Mouse (Mus musculus): ENCODE measurements around the gene Polr1c. TPM values are rescaled to one million over a fixed set of nuclear protein-coding genes. Genes with fewer than 3 reads are reported as not detected.

The Polr1c gene
- 4.5 TPM for polyA plus RNA-seq (2014; fragmentation: Illumina TruSeq; extraction: RNeasy Lipid Tissue Mini Kit (QIAGEN cat#74804); ENCODE audit: low read depth, low replicate concordance)

GRCm38 (mm10) chr17:46247512-46248188 is at the start of gene Polr1c, which contains the start of gene Yipf3:
Gene Polr1c, minus strand, starts transcription at chr17:46248054.
Gene Yipf3, plus strand, starts transcription at chr17:46248080.

GRCm38 (mm10) chr17:46282483-46283123 is 34.7 kb upstream of the Polr1c start, which contains the start of gene Tjap1:
Gene Tjap1, minus strand, starts transcription at chr17:46283026.

GRCm38 (mm10) chr17:46253452-46254084 is 5.7 kb upstream of the Polr1c start, which contains the start of gene Lrrc73:
Gene Lrrc73, plus strand, starts transcription at chr17:46253531.

GRCm38 (mm10) chr17:46202421-46203071 is 45.3 kb downstream of the Polr1c start, which contains the start of the genes Polh and Xpo5:
Gene Polh, minus strand, starts transcription at chr17:46202645.
Gene Xpo5, plus strand, starts transcription at chr17:46202782.

Other genes with a start within 250 kb of the Polr1c start
- 57.9 TPM for gene Vegfa, start 215.7 kb downstream of the Polr1c start, polyA plus RNA-seq (2014; fragmentation: Illumina TruSeq; extraction: RNeasy Lipid Tissue Mini Kit (QIAGEN cat#74804); ENCODE audit: low read depth, low replicate concordance)
- 25.4 TPM for gene Mrps18a, start 137.1 kb downstream of the Polr1c start, polyA plus RNA-seq (2014; fragmentation: Illumina TruSeq; extraction: RNeasy Lipid Tissue Mini Kit (QIAGEN cat#74804); ENCODE audit: low read depth, low replicate concordance)
- 2.5 TPM for gene Rsph9, start 103.8 kb downstream of the Polr1c start, polyA plus RNA-seq (2014; fragmentation: Illumina TruSeq; extraction: RNeasy Lipid Tissue Mini Kit (QIAGEN cat#74804); ENCODE audit: low read depth, low replicate concordance)
- 1.2 TPM for gene Mad2l1bp, start 94.5 kb downstream of the Polr1c start, polyA plus RNA-seq (2014; fragmentation: Illumina TruSeq; extraction: RNeasy Lipid Tissue Mini Kit (QIAGEN cat#74804); ENCODE audit: low read depth, low replicate concordance)
- gene Gtpbp2, start 87.0 kb downstream of the Polr1c start, polyA plus RNA-seq (2014; fragmentation: Illumina TruSeq; extraction: RNeasy Lipid Tissue Mini Kit (QIAGEN cat#74804); ENCODE audit: low read depth, low replicate concordance): 2.3 TPM
- 5.7 TPM for gene Polh, start 45.4 kb downstream of the Polr1c start, polyA plus RNA-seq (2014; fragmentation: Illumina TruSeq; extraction: RNeasy Lipid Tissue Mini Kit (QIAGEN cat#74804); ENCODE audit: low read depth, low replicate concordance)
- 14.3 TPM for gene Xpo5, start 45.3 kb downstream of the Polr1c start, polyA plus RNA-seq (2014; fragmentation: Illumina TruSeq; extraction: RNeasy Lipid Tissue Mini Kit (QIAGEN cat#74804); ENCODE audit: low read depth, low replicate concordance)
- gene Yipf3, start within 50 bp of the Polr1c start, polyA plus RNA-seq (2014; fragmentation: Illumina TruSeq; extraction: RNeasy Lipid Tissue Mini Kit (QIAGEN cat#74804); ENCODE audit: low read depth, low replicate concordance): 1.7 TPM
- not detected for gene Lrrc73, start 5.5 kb upstream of the Polr1c start, polyA plus RNA-seq (2014; fragmentation: Illumina TruSeq; extraction: RNeasy Lipid Tissue Mini Kit (QIAGEN cat#74804); ENCODE audit: low read depth, low replicate concordance)
- gene Tjap1, start 35.0 kb upstream of the Polr1c start, polyA plus RNA-seq (2014; fragmentation: Illumina TruSeq; extraction: RNeasy Lipid Tissue Mini Kit (QIAGEN cat#74804); ENCODE audit: low read depth, low replicate concordance): not detected
- not detected for gene Dlk2, start 49.4 kb upstream of the Polr1c start, polyA plus RNA-seq (2014; fragmentation: Illumina TruSeq; extraction: RNeasy Lipid Tissue Mini Kit (QIAGEN cat#74804); ENCODE audit: low read depth, low replicate concordance)
- gene Abcc10, start 80.3 kb upstream of the Polr1c start, polyA plus RNA-seq (2014; fragmentation: Illumina TruSeq; extraction: RNeasy Lipid Tissue Mini Kit (QIAGEN cat#74804); ENCODE audit: low read depth, low replicate concordance): 0.36 TPM
- 54.2 TPM for gene Zfp318, start 135.7 kb upstream of the Polr1c start, polyA plus RNA-seq (2014; fragmentation: Illumina TruSeq; extraction: RNeasy Lipid Tissue Mini Kit (QIAGEN cat#74804); ENCODE audit: low read depth, low replicate concordance)
- gene Crip3, start 180.9 kb upstream of the Polr1c start, polyA plus RNA-seq (2014; fragmentation: Illumina TruSeq; extraction: RNeasy Lipid Tissue Mini Kit (QIAGEN cat#74804); ENCODE audit: low read depth, low replicate concordance): not detected
- 9.3 TPM for gene Slc22a7, start 190.4 kb upstream of the Polr1c start, polyA plus RNA-seq (2014; fragmentation: Illumina TruSeq; extraction: RNeasy Lipid Tissue Mini Kit (QIAGEN cat#74804); ENCODE audit: low read depth, low replicate concordance)
- gene Ttbk1, start 239.6 kb upstream of the Polr1c start, polyA plus RNA-seq (2014; fragmentation: Illumina TruSeq; extraction: RNeasy Lipid Tissue Mini Kit (QIAGEN cat#74804); ENCODE audit: low read depth, low replicate concordance): 0.20 TPM
- 7.3 TPM for gene Dnph1, start 248.7 kb upstream of the Polr1c start, polyA plus RNA-seq (2014; fragmentation: Illumina TruSeq; extraction: RNeasy Lipid Tissue Mini Kit (QIAGEN cat#74804); ENCODE audit: low read depth, low replicate concordance)